Mouse (Mus musculus) embryonic facial prominence, embryonic 13.5 days (tissue): ENCODE results near the gene Adcy7. TPM values are rescaled to one million over a fixed set of nuclear protein-coding genes. Genes with fewer than 3 reads are reported as not detected.

Source experiments
- ATAC-seq: fragments of 200-750 bp; cut with Nextera tagmentation; 2 replicates; pipeline ENCODE4 v1.8.0; 2017; ENCODE audit warnings: low read depth; ENCODE audit not compliant: insufficient number of reproducible peaks, insufficient read depth, low FRiP score, low TSS enrichment
- H3K27ac ChIP-seq: fragments of 300-500 bp; sonication (generic); 2 replicates; pipeline ENCODE4 v1.5.1; 2015; ENCODE audit warnings: moderate library complexity, mild to moderate bottlenecking, inconsistent platforms
- H3K27me3 ChIP-seq: fragments of 300-500 bp; sonication (generic); 2 replicates; pipeline ENCODE4 v1.6.1; 2015; ENCODE audit warnings: mild to moderate bottlenecking, inconsistent platforms
- H3K36me3 ChIP-seq: fragments of 300-500 bp; sonication (generic); 2 replicates; pipeline ENCODE4 v1.6.1; 2015; ENCODE audit warnings: mild to moderate bottlenecking, inconsistent platforms
- H3K4me1 ChIP-seq: fragments of 300-500 bp; sonication (generic); 2 replicates; pipeline ENCODE4 v1.6.1; 2015; ENCODE audit warnings: inconsistent platforms
- H3K4me2 ChIP-seq: fragments of 300-500 bp; sonication (generic); 2 replicates; pipeline ENCODE4 v1.6.1; 2015; ENCODE audit warnings: moderate library complexity, mild to moderate bottlenecking, inconsistent platforms
- H3K4me3 ChIP-seq: fragments of 300-500 bp; sonication (generic); 2 replicates; pipeline ENCODE4 v1.5.1; 2015; ENCODE audit warnings: mild to moderate bottlenecking, inconsistent platforms
- H3K9ac ChIP-seq: fragments of 300-500 bp; sonication (generic); 2 replicates; pipeline ENCODE4 v1.6.1; 2015; ENCODE audit warnings: mild to moderate bottlenecking, inconsistent platforms
- H3K9me3 ChIP-seq: fragments of 300-500 bp; sonication (generic); 2 replicates; pipeline ENCODE4 v1.6.1; 2016; ENCODE audit warnings: inconsistent platforms
- WGBS: fragments of 180-500 bp; shearing (Covaris S2); methylation state at CpG from one replicate; pipeline ENCODE4 v1.1.7; 2015; ENCODE audit warnings: mixed read lengths; 5-methylcytosine and 5-hydroxymethylcytosine counted together
- polyA plus RNA-seq: library from polyadenylated mRNA; unstranded; fragments of >200 nt; fragmentation: Nextera tagmentation; extraction: Ambion mirVana; gene quantifications from 2 replicates; pipeline ENCODE4 v1.2.1, GENCODE M21; 2015

The Adcy7 gene
- polyA plus RNA-seq, 1 experiment from 2014 or later, result 6.6 TPM

DNA sequence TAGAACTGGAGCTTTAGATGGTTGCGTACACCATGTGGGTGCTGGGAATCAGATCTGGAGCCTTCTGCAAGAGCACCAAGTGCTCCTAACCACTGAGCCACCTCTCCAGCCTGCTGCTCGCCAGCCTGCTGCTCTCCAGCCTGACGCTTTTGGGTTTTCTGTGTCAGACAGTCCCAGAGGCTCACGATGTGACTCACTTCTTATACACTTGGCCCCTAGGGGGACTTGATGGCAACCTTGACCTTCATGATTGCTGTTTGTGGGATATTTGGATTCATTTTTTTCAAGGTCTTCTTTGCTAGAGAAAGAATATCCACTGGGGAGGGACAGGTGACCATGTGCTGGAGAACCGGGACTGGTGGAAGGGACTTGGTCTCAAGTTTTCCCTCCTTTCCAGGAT is 49.2 kb downstream of the Adcy7 start:
- Histone ChIP-seq H3K36me3 (peaks cover 25% of the 10 kb centered on the region), H3K4me1 (peaks cover 13% of the 10 kb centered on the region), H3K4me3 (no peak overlapping the region), H3K9ac (no peak overlapping the region), H3K4me2 (no peak overlapping the region), H3K27ac (no peak overlapping the region), H3K9me3 (no peaks in the 10 kb centered on the region), H3K27me3 (no peaks in the 10 kb centered on the region)
- no peak for ATAC-seq
- WGBS, result 85% methylated on average over 5 of the region's 5 CpGs

DNA sequence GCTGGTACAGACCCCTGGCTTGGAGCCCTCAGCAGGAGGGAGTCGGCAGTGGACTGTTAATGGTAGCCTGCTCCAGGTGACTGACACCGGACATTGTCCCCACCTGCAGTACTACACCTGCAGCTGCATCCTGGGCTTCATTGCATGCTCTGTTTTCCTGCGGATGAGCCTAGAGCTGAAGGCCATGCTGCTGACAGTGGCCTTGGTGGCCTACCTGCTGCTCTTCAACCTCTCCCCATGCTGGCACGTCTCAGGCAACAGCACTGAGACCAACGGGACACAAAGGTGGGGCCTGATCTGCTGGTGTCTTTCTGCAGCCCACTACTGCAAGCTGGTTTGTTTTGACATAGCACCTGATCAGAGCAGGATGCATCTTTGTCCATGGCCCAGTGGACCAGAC is 51.3 kb downstream of the Adcy7 start:
- ATAC-seq, result no peak
- WGBS, result 84% methylated on average over 5 of the region's 5 CpGs

DNA sequence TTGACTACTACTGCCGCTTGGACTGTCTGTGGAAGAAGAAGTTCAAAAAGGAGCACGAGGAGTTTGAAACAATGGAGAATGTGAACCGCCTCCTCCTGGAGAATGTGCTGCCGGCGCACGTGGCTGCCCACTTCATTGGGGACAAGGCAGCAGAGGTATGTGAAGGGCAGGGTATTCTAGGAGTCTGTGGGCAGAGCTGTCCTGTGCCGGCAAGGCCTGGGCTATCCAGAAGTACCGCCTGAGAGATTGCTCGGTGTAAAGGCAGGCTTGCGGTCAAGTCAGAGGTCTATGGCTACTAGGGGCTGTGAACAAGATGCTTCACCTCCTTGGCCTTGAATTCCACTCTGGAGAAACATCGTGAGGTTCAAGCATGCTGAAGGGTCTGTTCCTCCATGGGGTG is 52.6 kb downstream of the Adcy7 start:
- H3K4me2 ChIP-seq, result no peak overlapping the region
- no peak overlapping the region for H3K27ac ChIP-seq
- no peak overlapping the region for H3K4me3 ChIP-seq
- ATAC-seq, result no peak
- H3K9me3 ChIP-seq, result no peaks in the 10 kb centered on the region
- H3K4me1 ChIP-seq, result no peaks in the 10 kb centered on the region
- 94% methylated on average over 11 of the region's 11 CpGs for WGBS
- peaks cover 54% of the 10 kb centered on the region for H3K36me3 ChIP-seq
- H3K9ac ChIP-seq, result no peak overlapping the region
- H3K27me3 ChIP-seq, result no peaks in the 10 kb centered on the region

More for the DNA sequence above, 51.3 kb downstream of the Adcy7 start:
- no peaks in the 10 kb centered on the region for H3K9me3 ChIP-seq
- H3K36me3 ChIP-seq, result peaks cover 42% of the 10 kb centered on the region
- H3K4me1 ChIP-seq, result no peaks in the 10 kb centered on the region
- H3K4me3 ChIP-seq, result no peak overlapping the region
- H3K27ac ChIP-seq, result no peak overlapping the region
- H3K9ac ChIP-seq, result no peak overlapping the region
- no peak overlapping the region for H3K4me2 ChIP-seq
- no peaks in the 10 kb centered on the region for H3K27me3 ChIP-seq

DNA sequence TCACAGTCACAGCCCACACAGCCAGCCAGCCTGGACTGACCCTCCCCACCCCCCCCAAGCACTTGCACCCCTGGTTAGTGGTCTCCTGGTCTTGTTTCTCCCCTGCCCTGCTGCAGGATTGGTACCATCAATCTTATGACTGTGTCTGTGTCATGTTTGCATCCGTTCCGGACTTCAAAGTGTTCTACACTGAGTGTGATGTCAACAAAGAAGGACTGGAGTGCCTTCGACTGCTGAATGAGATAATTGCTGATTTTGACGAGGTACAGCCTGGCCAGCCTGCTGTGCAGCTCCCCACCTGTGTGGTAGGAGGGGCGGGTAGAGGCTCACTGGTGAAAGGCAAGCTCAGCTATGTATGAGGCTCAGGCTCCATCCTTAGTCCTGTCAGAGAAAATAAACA is 53.0 kb downstream of the Adcy7 start:
- ATAC-seq, result no peak
- no peak overlapping the region for H3K9ac ChIP-seq
- H3K4me3 ChIP-seq, result no peak overlapping the region
- no peaks in the 10 kb centered on the region for H3K27me3 ChIP-seq
- H3K4me1 ChIP-seq, result no peaks in the 10 kb centered on the region
- no peak overlapping the region for H3K27ac ChIP-seq
- 50% methylated on average over 5 of the region's 5 CpGs for WGBS
- no peaks in the 10 kb centered on the region for H3K9me3 ChIP-seq
- H3K4me2 ChIP-seq, result no peak overlapping the region
- H3K36me3 ChIP-seq, result peaks cover 59% of the 10 kb centered on the region

DNA sequence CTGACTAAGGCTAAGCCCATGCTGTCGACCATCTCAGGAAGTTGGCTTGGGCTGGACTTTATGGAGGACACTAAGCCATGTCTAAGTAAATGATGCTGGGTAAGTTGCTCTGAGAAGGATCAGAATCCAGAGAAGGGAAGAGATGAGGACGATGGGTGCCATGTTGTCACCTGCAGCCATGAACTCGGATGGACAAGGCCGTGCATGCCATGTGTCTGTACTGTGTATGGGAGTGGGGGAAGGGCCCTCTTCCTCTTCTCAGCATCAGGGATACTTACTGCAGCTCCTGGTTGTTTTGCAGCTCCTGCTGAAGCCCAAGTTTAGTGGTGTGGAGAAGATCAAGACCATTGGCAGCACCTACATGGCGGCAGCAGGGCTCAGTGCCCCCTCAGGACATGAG is 53.6 kb downstream of the Adcy7 start:
- Histone ChIP-seq H3K9ac (no peak overlapping the region), H3K36me3 (peaks cover 61% of the 10 kb centered on the region), H3K4me2 (no peak overlapping the region), H3K27me3 (no peaks in the 10 kb centered on the region), H3K27ac (no peak overlapping the region), H3K4me3 (no peak overlapping the region), H3K9me3 (no peaks in the 10 kb centered on the region), H3K4me1 (no peaks in the 10 kb centered on the region)
- WGBS, result 91% methylated on average over 5 of the region's 5 CpGs
- ATAC-seq, result no peak

DNA sequence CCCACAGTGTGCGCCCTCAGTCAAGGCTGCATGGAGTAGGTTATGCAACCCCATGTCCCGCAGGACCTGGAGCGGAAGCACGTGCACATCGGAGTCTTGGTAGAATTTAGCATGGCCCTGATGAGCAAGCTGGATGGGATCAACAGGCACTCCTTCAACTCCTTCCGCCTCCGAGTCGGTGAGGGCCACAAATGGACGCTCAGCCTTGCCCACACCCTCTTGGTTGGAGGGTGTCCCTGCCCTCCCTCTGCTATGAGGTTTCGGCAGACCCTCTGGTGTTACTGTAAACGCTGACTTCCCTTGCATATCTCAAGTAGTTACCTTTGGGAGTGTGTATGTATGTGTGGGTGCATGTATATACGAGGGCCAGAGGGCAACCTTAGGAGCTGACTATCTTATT is 54.1 kb downstream of the Adcy7 start:
- no peaks in the 10 kb centered on the region for H3K9me3 ChIP-seq
- no peak overlapping the region for H3K9ac ChIP-seq
- ATAC-seq, result no peak
- peaks cover 64% of the 10 kb centered on the region for H3K36me3 ChIP-seq
- 95% methylated on average over 12 of the region's 12 CpGs for WGBS
- H3K4me3 ChIP-seq, result no peak overlapping the region
- no peak overlapping the region for H3K27ac ChIP-seq
- no peaks in the 10 kb centered on the region for H3K27me3 ChIP-seq
- no peaks in the 10 kb centered on the region for H3K4me1 ChIP-seq
- no peak overlapping the region for H3K4me2 ChIP-seq

DNA sequence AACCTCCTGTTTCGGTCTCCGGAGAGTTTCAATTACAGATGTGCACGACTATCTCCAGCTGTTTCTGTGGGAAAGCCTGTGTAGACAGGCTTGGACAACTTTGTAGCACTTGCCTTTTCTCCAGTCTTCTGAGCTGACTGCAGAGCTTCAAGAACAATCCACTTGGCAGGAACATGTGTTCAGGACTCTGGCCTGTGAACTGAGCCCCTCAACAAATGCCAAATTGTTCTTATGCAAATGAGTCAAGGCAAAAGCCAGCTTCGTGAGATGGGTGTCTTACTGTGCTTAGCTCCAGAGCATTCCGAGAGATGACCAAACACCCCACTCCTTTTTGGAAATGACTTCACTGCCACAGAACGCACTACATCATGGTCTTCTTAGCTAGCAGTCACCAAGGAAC is 56.5 kb downstream of the Adcy7 start:
- H3K9ac ChIP-seq, result no peak overlapping the region
- no peak for ATAC-seq
- WGBS, result 72% methylated on average over 6 of the region's 6 CpGs

DNA sequence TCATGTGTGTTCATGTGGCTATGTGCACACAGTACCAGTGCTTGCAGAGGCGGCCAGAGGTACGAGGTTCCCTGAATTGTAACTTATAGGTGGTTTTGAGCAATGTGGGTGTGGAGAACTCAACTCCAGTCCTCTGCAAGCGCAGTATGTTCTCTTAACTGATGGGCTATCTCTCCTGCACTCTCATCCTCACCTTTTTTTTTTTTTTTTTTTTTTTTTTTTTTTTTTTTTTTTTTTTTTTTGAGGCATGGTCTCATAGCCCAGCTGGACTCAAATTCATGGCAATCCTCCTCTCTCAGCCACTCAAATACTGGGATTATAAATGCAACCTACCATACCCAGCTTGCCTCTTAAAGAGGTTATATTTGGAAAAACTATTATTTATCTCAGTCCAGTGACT is 58.6 kb downstream of the Adcy7 start:
- 91% methylated on average over 3 of the region's 3 CpGs for WGBS
- ATAC-seq, result no peak
- H3K9me3 ChIP-seq, result no peaks in the 10 kb centered on the region
- no peak overlapping the region for H3K9ac ChIP-seq
- H3K27me3 ChIP-seq, result no peaks in the 10 kb centered on the region
- H3K27ac ChIP-seq, result no peak overlapping the region
- no peak overlapping the region for H3K4me2 ChIP-seq
- peaks cover 90% of the 10 kb centered on the region for H3K36me3 ChIP-seq
- H3K4me3 ChIP-seq, result no peak overlapping the region
- no peaks in the 10 kb centered on the region for H3K4me1 ChIP-seq

More for the DNA sequence above, 56.5 kb downstream of the Adcy7 start:
- Histone ChIP-seq H3K27me3 (no peaks in the 10 kb centered on the region), H3K4me1 (no peaks in the 10 kb centered on the region), H3K36me3 (peaks cover 84% of the 10 kb centered on the region), H3K27ac (no peak overlapping the region), H3K4me2 (no peak overlapping the region), H3K4me3 (no peak overlapping the region), H3K9me3 (no peaks in the 10 kb centered on the region)

DNA sequence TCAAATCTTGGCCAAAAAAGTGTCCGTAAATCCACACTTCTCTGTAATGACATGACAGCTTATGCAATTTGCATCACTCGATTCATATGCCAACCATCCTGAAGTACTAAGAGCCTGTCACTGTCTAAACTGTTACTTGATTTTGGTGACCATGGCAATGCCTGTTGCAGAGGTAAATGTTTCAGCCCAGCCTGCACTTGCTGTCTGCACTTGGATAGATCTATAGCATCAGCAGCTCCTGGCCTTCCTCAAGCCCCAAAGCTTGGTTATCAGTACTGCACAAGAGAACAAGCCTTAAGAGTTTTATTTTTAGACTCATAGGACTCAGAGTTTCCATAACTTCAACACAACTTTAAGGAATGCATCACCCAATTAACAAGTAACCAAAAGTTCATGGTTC is 62.2 kb downstream of the Adcy7 start:
- Histone ChIP-seq H3K9me3 (no peaks in the 10 kb centered on the region), H3K9ac (no peak overlapping the region), H3K27me3 (no peaks in the 10 kb centered on the region), H3K4me3 (no peak overlapping the region), H3K4me2 (no peak overlapping the region), H3K4me1 (no peaks in the 10 kb centered on the region), H3K27ac (no peak overlapping the region), H3K36me3 (peaks cover 82% of the 10 kb centered on the region)
- no peak for ATAC-seq
- WGBS, result 92% methylated on average over 2 of the region's 2 CpGs

DNA sequence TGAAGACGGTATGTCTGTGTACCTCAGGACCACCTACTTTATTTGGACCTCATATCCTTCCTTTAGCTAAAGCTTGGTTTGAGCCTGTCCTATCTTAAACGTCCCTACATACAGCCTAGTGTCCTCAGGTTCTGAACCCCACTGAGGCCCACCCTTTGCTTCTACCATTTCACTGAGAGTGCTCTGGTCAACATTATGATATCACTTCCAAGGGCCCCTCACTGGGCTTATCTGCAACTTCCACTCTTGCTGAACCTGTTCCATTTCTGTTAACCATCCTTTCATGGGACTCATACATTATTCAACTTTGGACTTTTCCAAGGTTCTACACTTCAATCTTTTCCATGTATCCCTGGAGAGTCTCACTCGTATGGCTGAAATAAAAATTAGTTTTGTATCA is 62.8 kb downstream of the Adcy7 start:
- no peak overlapping the region for H3K9ac ChIP-seq
- H3K4me3 ChIP-seq, result no peak overlapping the region
- no peaks in the 10 kb centered on the region for H3K27me3 ChIP-seq
- ATAC-seq, result no peak
- no peak overlapping the region for H3K27ac ChIP-seq
- no peaks in the 10 kb centered on the region for H3K4me1 ChIP-seq
- H3K9me3 ChIP-seq, result no peaks in the 10 kb centered on the region
- H3K4me2 ChIP-seq, result no peak overlapping the region
- 86% methylated on average over 3 of the region's 3 CpGs for WGBS
- H3K36me3 ChIP-seq, result peaks cover 82% of the 10 kb centered on the region

DNA sequence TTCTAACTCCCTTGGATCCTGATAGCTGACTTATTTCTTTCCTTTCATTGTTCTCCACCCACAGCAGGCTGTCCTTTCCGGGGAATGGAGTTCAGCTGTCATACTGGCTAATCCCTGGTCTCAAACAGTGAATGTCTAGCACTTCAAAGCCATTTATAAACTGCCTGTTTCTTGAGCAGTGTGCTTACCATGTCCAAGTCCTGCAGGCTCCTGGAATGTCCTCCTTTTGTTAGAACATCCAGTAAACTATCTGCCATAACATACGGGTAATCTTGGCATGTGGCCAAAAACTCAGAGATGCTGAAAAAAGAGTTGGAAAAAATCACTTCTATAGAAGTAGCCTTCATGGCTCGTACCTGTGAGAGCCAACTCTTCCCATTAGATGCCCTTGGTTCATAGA is 67.0 kb downstream of the Adcy7 start:
- Histone ChIP-seq H3K4me1 (no peaks in the 10 kb centered on the region), H3K4me3 (no peak overlapping the region), H3K4me2 (no peak overlapping the region), H3K9ac (no peak overlapping the region), H3K27me3 (no peaks in the 10 kb centered on the region), H3K9me3 (no peaks in the 10 kb centered on the region), H3K36me3 (peaks cover 83% of the 10 kb centered on the region), H3K27ac (no peak overlapping the region)
- no peak for ATAC-seq
- 55% methylated on average over 3 of the region's 3 CpGs for WGBS

DNA sequence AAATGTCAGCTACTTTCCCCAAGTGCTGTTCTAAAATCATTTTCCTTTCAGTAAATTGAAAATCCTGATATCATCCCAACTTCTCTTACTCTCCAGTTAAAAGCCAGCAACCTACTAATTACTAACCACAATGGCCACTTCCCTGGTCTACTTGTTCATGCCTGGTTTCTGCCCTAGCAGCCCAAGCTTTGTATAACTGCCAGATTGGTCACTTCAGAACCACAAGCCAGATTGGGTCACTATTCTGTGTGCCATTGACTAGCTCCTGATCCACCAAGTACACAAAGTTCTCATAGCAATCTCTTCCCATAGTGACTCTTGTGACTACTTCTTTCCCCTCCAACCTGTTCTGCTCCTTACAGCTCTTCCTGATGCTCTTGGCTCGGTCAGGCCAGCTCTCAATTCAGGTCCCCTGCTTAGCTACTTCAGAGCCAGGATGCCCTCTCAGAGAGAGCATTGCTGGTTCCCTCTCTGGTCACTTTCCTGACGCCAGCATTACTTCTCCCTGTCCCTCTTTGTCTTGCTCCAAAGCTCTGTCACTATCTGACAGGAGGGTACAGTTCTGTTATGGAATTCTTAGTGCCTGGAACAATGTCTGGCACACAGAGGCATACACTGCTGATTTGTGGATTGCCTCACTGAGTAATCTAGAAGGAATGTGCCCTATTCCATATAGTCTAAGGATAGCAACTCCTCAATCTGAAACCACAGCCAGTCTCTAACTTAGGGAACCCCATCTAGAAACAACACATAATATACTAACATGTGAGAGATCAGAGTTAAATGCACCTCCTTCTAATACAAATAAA is 67.9 kb downstream of the Adcy7 start:
- peaks cover 83% of the 10 kb centered on the region for H3K36me3 ChIP-seq
- no peaks in the 10 kb centered on the region for H3K4me1 ChIP-seq
- H3K9ac ChIP-seq, result no peak overlapping the region
- 84% methylated on average over 2 of the region's 2 CpGs for WGBS
- ATAC-seq, result no peak
- H3K4me3 ChIP-seq, result no peak overlapping the region
- H3K27ac ChIP-seq, result no peak overlapping the region
- H3K9me3 ChIP-seq, result no peaks in the 10 kb centered on the region
- H3K27me3 ChIP-seq, result no peaks in the 10 kb centered on the region
- no peak overlapping the region for H3K4me2 ChIP-seq
